Comparison of ENCODE assay signal across 27 mouse cellular contexts in genomic region chr1:106572506-106572905, GRCm38 (mm10).
"Had no signal": no experiment of that assay in that cellular context is flagged by ENCODE, and none has a peak within 500 bp of the region (broad histone marks: within the 10 kb centered on the region; RNA-seq: fewer than 3 reads in every experiment).

No protein-coding gene starts in this region.

- H3K27ac ChIP-seq: gastrocnemius, adult 2 months; heart, adult 2 months; heart, embryonic 13.5 days; heart, embryonic 15.5 days; hindbrain, embryonic 10.5 days; hindbrain, embryonic 12.5 days; hindbrain, embryonic 14.5 days; intestine, embryonic 15.5 days; layer of hippocampus, adult 2 months; left cerebral cortex, adult 2 months; limb, embryonic 13.5 days; liver, embryonic 12.5 days; liver, embryonic 14.5 days had no signal

- H3K4me1 ChIP-seq: hindbrain, embryonic 12.5 days; intestine, embryonic 15.5 days; liver, embryonic 12.5 days had no signal

- DNase-seq: gastrocnemius, adult 2 months; gastrocnemius, postnatal 10 days; gastrocnemius, postnatal 25 days; heart, adult 2 months; heart, postnatal 14 days; heart, postnatal 4 days; kidney, adult 18-20 months; kidney, adult 8-10 months; kidney, postnatal 10 days; kidney, postnatal 25 days; kidney, postnatal 4 days; lung, adult 18-20 months had no signal

- H3K9me3 ChIP-seq: heart, embryonic 13.5 days; heart, embryonic 15.5 days; hindbrain, embryonic 10.5 days; hindbrain, embryonic 12.5 days; intestine, embryonic 15.5 days; limb, embryonic 13.5 days; liver, embryonic 12.5 days had no signal

- H3K9ac ChIP-seq: heart, embryonic 13.5 days; heart, embryonic 15.5 days; hindbrain, embryonic 12.5 days; hindbrain, embryonic 14.5 days; intestine, embryonic 15.5 days; limb, embryonic 13.5 days; liver, embryonic 12.5 days; liver, embryonic 14.5 days had no signal

- H3K4me3 ChIP-seq: gastrocnemius, adult 2 months; heart, adult 2 months; heart, embryonic 13.5 days; heart, embryonic 15.5 days; hindbrain, embryonic 10.5 days; hindbrain, embryonic 12.5 days; intestine, embryonic 15.5 days; layer of hippocampus, adult 2 months; left cerebral cortex, adult 2 months; limb, embryonic 13.5 days; liver, embryonic 12.5 days had no signal

- H3K27me3 ChIP-seq: heart, embryonic 13.5 days; heart, embryonic 15.5 days; hindbrain, embryonic 12.5 days; intestine, embryonic 15.5 days; limb, embryonic 13.5 days; liver, embryonic 12.5 days had no signal

- H3K36me3 ChIP-seq: heart, embryonic 13.5 days; heart, embryonic 15.5 days; hindbrain, embryonic 10.5 days; hindbrain, embryonic 12.5 days; intestine, embryonic 15.5 days; limb, embryonic 13.5 days; liver, embryonic 12.5 days had no signal

- ATAC-seq: hindbrain, embryonic 16.5 days; inflammation-experienced regulatory T-cells, adult 6 months; intestine, embryonic 15.5 days; intestine, postnatal 0 days; liver, embryonic 12.5 days had no signal

- H3K4me2 ChIP-seq: heart, embryonic 11.5 days; heart, embryonic 13.5 days; heart, embryonic 15.5 days; hindbrain, embryonic 12.5 days; hindbrain, embryonic 14.5 days; intestine, embryonic 15.5 days; limb, embryonic 13.5 days; liver, embryonic 12.5 days had no signal
